Mouse (Mus musculus) 3T3-L1 (cell line): Measurements from ENCODE around the gene Gm5269.

Experiments used
- DNase-seq: peaks from one replicate; pipeline ENCODE4 v3.0.0-alpha.2; 2015; ENCODE audit warnings: low read depth, low spot score

Gm5269 gene

GRCm38 (mm10) chr1:45881228-45881832 lies 8.7 kb downstream of the Gm5269 start:
- DNase-seq, result no peak

GRCm38 (mm10) chr1:45877463-45877862 lies 12.6 kb downstream of the Gm5269 start:
- no peak for DNase-seq

- no peak for DNase-seq
Observed at GRCm38 (mm10) chr1:45876450-45877198, 13.4 kb downstream of the Gm5269 start.

- DNase-seq, result no peak
Observed at GRCm38 (mm10) chr1:45875640-45876039, 14.4 kb downstream of the Gm5269 start.

GRCm38 (mm10) chr1:45873250-45873649 lies 16.8 kb downstream of the Gm5269 start:
- peak; percentile 40 for DNase-seq

- no peak for DNase-seq
Observed at GRCm38 (mm10) chr1:45868479-45869137, 21.5 kb downstream of the Gm5269 start.

GRCm38 (mm10) chr1:45868050-45868449 lies 22.0 kb downstream of the Gm5269 start:
- no peak for DNase-seq

- DNase-seq, result peak; percentile 49
Observed at GRCm38 (mm10) chr1:45866288-45867018, 23.6 kb downstream of the Gm5269 start.

GRCm38 (mm10) chr1:45865727-45866126 lies 24.3 kb downstream of the Gm5269 start:
- no peak for DNase-seq

GRCm38 (mm10) chr1:45865316-45865715 lies 24.8 kb downstream of the Gm5269 start:
- peak; percentile 37 for DNase-seq

GRCm38 (mm10) chr1:45864564-45865014 lies 25.5 kb downstream of the Gm5269 start:
- DNase-seq, result peak; percentile 91

GRCm38 (mm10) chr1:45863641-45864040 lies 26.4 kb downstream of the Gm5269 start:
- DNase-seq, result no peak

- DNase-seq, result peak; percentile 70
Observed at GRCm38 (mm10) chr1:45861162-45861561, 28.9 kb downstream of the Gm5269 start.

GRCm38 (mm10) chr1:45860349-45860748 lies 29.7 kb downstream of the Gm5269 start:
- peak; percentile 70 for DNase-seq

GRCm38 (mm10) chr1:45858038-45858437 lies 32.0 kb downstream of the Gm5269 start:
- no peak for DNase-seq

- no peak for DNase-seq
Observed at GRCm38 (mm10) chr1:45845466-45845865, 44.6 kb downstream of the Gm5269 start.
